Mouse (Mus musculus): ENCODE measurements around the gene Carm1. TPM values are rescaled to one million over a fixed set of nuclear protein-coding genes. Genes with fewer than 3 reads are reported as not detected.
"Not testable (repeated sequence)": the region's sequence is repeated elsewhere in the genome, so short reads cannot be mapped to it uniquely, and the experiment has no call there.

Carm1 gene
- polyA plus RNA-seq, 1 experiment = 20.5 TPM

DNA sequence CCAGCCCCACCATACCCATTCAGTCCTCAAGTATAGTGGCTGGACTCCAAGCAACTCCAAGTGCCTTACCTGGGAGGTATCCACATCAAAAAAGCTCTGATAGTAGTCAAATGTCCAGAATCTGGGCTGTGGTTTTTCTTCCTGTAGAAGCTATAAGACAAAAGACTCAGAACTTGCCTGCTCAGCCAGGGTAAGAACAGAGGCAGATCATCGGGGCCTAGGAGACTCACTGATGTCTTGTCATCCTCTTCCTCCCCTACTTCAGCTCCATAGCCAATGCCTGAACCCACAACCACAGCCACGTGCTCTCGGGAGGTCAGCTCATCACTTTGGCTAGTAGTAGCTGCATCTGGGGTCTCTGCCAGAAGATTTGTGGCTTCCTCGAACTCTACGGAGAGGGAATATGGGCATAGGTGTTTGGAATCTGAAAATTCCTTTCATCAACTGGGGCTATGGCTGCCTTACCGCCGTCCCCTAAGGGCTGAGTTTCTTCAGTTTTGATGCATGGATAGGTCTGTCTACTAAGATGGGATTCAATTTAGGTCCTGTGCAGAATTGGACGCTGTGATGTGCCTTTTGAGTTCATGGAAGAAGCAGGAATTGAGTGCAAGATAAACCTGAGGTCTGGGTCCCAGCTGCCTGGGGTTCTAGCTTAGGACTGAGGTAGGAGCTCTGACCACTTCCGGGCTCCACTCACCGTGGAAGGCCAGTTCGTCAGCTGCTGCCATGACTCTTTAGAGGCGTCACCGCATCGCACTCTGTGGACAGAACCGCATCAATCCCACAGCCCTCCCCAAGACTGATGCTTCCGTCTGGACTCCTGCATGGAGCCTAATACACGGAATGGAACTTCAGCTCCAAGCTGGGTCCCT is 45.4 kb downstream of the Carm1 start:
- TF ChIP-seq POLR2A (IDR thresholded peaks at IDR 0.05; ENCODE audit: borderline replicate concordance, low read depth, low read length) (no peak), CTCF (IDR thresholded peaks at IDR 0.05; ENCODE audit: low read depth, low read length) (no peak)
- Histone ChIP-seq H3K27ac (ENCODE audit: insufficient read depth, low read depth, low read length) (peak overlapping the region; percentile 0; the same call in 1 of the 2 replicates), H3K4me1 (ENCODE audit: control insufficient read depth, insufficient read depth, low read length) (peaks cover 12% of the 10 kb centered on the region; the same call in 1 of the 2 replicates), H3K4me3 (ENCODE audit: insufficient read depth, low read length) (peak overlapping the region; percentile 97)

DNA sequence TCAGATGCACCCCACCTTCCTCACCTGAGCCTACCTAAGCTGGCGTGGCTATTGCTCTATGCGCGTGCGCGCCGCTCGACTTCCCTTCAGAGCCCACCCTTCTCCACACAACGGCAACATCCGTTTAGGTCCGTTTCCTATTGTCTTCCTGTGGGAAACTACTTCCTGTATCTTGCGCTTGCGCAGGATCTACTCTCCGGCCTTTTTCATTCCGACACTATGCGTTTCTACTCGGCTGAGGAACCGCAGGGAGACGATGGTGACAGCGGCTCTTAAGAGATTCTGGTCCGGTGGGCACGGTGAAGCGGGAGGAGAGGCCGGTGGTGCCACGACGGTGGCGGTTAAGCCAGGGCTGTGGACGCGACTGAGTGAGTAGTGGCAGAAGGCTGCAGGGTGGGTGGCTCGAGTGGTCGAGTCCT is 46.0 kb downstream of the Carm1 start, which contains the start of the genes Timm29 and Yipf2:
Timm29 (plus strand) TSS at position 20 of the 419 bp plus-strand sequence.
Yipf2 (minus strand) TSS at position 126 of the 419 bp plus-strand sequence.
- peaks cover 12% of the 10 kb centered on the region; the same call in 1 of the 2 replicates for H3K4me1 ChIP-seq (ENCODE audit: control insufficient read depth, insufficient read depth, low read length)
- peak within 1 kb of the TSS; percentile 97 for H3K4me3 ChIP-seq (ENCODE audit: insufficient read depth, low read length)
- peak within 1 kb of the TSS; percentile 77 for H3K27ac ChIP-seq (ENCODE audit: insufficient read depth, low read depth, low read length)
- peak; percentile 47; the same call in 1 of the 2 replicates for TF ChIP-seq POLR2A (IDR thresholded peaks at IDR 0.05; ENCODE audit: borderline replicate concordance, low read depth, low read length)
- TF ChIP-seq CTCF (IDR thresholded peaks at IDR 0.05; ENCODE audit: low read depth, low read length) = no peak

DNA sequence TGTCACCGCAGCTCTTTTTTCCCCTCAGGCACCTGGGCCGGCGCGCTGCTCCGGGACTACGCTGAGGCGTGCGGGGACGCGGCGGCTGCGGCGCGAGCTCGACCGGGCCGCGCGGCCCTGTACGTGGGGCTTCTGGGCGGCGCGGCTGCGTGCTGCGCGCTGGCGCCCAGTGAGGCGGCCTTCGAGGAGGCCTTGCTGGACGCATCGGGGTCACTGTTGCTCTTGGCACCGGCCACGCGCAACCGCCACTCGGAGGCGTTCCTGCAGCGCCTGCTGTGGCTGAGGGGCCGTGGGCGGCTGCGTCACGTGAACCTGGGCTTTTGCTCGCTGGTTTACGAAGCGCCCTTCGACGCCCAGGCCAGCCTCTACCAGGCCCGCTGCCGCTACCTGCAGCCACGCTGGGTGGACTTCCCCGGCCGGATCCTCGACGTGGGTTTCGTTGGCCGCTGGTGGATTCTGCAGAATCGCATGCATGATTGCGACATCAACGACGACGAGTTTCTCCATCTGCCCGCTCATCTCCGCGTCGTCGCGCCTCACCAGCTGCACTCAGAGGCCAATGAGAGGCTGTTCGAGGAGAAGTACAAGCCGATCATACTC is 46.5 kb downstream of the Carm1 start:
- peaks cover 12% of the 10 kb centered on the region; the same call in 1 of the 2 replicates for H3K4me1 ChIP-seq (ENCODE audit: control insufficient read depth, insufficient read depth, low read length)
- TF ChIP-seq CTCF (IDR thresholded peaks at IDR 0.05; ENCODE audit: low read depth, low read length) (no peak), POLR2A (IDR thresholded peaks at IDR 0.05; ENCODE audit: borderline replicate concordance, low read depth, low read length) (no peak)
- peak overlapping the region; percentile 77 for H3K27ac ChIP-seq (ENCODE audit: insufficient read depth, low read depth, low read length)
- peak overlapping the region; percentile 97 for H3K4me3 ChIP-seq (ENCODE audit: insufficient read depth, low read length)

DNA sequence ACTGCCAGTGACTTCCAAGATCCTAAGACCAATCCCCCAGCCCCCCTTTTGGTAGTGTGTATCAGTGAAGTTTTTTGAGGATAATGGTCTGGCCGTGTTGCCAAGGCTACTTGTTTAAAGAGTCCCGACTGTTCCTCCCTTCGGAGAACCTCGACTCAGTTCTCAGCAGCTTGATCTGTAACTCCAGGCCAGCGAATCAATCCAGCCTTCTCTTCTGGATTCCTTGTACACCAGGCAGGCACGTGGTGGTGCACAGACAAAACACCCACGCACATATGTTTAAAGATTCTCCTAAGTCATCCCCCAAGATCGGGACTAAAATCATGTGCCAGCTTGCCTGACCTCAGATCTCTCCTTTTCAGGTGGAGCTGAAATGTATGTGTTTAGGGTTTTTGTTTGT is 47.7 kb downstream of the Carm1 start:
- H3K4me1 ChIP-seq (ENCODE audit: control insufficient read depth, insufficient read depth, low read length) = peaks cover 12% of the 10 kb centered on the region; the same call in 1 of the 2 replicates

DNA sequence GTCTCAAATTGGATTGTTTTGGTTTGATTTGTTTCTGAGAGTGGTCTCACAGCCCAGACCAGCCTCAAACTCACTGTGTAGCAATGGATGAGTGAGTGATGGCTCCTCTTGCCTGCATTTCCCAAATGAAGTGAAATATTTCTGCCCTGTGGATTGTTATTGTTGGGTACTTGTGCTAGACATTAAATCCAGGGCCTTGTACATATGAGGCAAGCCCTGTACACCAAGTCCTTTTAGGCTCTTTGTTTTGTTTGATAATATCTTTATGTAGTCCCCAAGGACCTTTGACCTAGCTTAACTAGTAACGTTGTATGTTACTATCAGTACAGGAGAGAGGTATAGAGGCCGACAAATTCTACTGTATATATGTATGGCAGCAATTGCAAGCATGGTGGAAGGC is 48.1 kb downstream of the Carm1 start:
- Histone ChIP-seq H3K27ac (ENCODE audit: insufficient read depth, low read depth, low read length) (no peak overlapping the region), H3K4me1 (ENCODE audit: control insufficient read depth, insufficient read depth, low read length) (peaks cover 12% of the 10 kb centered on the region; the same call in 1 of the 2 replicates), H3K4me3 (ENCODE audit: insufficient read depth, low read length) (no peak overlapping the region; the same call in 1 of the 2 replicates)
- TF ChIP-seq POLR2A (IDR thresholded peaks at IDR 0.05; ENCODE audit: borderline replicate concordance, low read depth, low read length) = no peak
- TF ChIP-seq CTCF (IDR thresholded peaks at IDR 0.05; ENCODE audit: low read depth, low read length) = no peak

More for the DNA sequence above, 47.7 kb downstream of the Carm1 start:
- H3K27ac ChIP-seq (ENCODE audit: insufficient read depth, low read depth, low read length) = not testable (repeated sequence)
- H3K4me3 ChIP-seq (ENCODE audit: insufficient read depth, low read length) = peak overlapping the region; percentile 97

DNA sequence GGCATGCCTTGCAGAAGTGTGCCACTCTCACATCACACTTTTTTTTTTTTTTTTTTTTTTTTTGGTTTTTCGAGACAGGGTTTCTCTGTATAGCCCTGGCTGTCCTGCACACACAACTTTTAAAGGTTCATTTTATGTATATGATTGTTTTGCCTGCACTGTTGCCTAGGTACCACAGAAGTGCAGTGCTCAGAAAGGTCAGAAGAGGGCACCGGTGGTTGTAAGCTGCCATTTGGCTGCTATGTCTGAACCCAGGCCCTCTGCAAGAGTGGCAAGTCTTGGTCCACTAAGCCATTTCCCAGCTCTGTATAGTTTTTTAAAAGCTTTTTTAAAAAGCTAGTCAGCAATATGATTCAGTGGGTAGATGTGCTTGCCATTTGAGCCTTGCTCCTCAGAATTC is 51.5 kb downstream of the Carm1 start:
- TF ChIP-seq POLR2A (IDR thresholded peaks at IDR 0.05; ENCODE audit: borderline replicate concordance, low read depth, low read length) (no peak), CTCF (IDR thresholded peaks at IDR 0.05; ENCODE audit: low read depth, low read length) (0 out of 2 replicates have a peak, but pooled peaks have one; percentile 17)
- Histone ChIP-seq H3K4me3 (ENCODE audit: insufficient read depth, low read length) (no peak overlapping the region), H3K4me1 (ENCODE audit: control insufficient read depth, insufficient read depth, low read length) (peaks cover 16% of the 10 kb centered on the region; the same call in 1 of the 2 replicates)

DNA sequence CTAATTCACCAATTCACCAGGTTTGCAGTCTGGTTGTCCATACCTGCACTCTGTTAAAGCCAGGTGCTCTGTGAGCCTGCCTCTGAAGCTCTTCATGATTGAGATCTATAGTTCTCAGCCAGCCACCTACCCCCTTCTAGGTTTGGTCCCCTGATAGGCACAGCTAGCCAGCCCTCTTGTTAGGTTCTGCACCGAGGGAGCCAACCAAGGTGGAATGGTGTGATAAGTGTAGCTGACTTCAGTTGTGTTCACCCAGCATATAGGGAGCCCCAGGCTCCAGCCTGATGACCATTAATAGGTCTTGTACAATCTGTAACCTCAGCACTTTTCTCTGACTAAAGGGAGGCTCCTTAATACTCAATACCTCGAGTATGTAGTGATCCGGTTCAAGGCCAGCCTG is 53.5 kb downstream of the Carm1 start:
- H3K4me3 ChIP-seq (ENCODE audit: insufficient read depth, low read length) = no peak overlapping the region
- H3K4me1 ChIP-seq (ENCODE audit: control insufficient read depth, insufficient read depth, low read length) = peaks cover 7% of the 10 kb centered on the region; the same call in 1 of the 2 replicates
- TF ChIP-seq CTCF (IDR thresholded peaks at IDR 0.05; ENCODE audit: low read depth, low read length) (no peak), POLR2A (IDR thresholded peaks at IDR 0.05; ENCODE audit: borderline replicate concordance, low read depth, low read length) (no peak)
- no peak overlapping the region for H3K27ac ChIP-seq (ENCODE audit: insufficient read depth, low read depth, low read length)

More for the DNA sequence above, 51.5 kb downstream of the Carm1 start:
- no peak overlapping the region for H3K27ac ChIP-seq (ENCODE audit: insufficient read depth, low read depth, low read length)

DNA sequence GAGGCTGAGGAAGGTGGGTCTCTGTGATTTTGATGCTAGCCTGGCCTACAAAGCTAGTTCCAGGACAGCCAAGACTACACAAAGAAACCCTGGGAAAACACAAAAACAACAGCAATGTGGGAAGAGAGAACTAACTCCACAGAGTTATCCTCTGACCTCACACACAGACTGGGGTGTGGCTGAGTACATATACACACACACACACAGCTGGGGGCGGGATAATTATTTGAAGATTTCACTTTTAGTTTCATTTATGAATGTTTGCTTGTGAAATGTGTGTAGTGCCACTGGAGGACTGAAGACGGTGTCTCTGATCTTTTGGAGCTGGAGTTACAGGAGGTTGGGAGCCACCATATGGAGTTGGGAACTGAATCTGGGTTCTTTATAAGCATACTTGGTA is 54.4 kb downstream of the Carm1 start:
- TF ChIP-seq POLR2A (IDR thresholded peaks at IDR 0.05; ENCODE audit: borderline replicate concordance, low read depth, low read length) = no peak
- TF ChIP-seq CTCF (IDR thresholded peaks at IDR 0.05; ENCODE audit: low read depth, low read length) = no peak
- peaks cover 7% of the 10 kb centered on the region; the same call in 1 of the 2 replicates for H3K4me1 ChIP-seq (ENCODE audit: control insufficient read depth, insufficient read depth, low read length)
- no peak overlapping the region; the same call in 1 of the 2 replicates for H3K27ac ChIP-seq (ENCODE audit: insufficient read depth, low read depth, low read length)
- H3K4me3 ChIP-seq (ENCODE audit: insufficient read depth, low read length) = no peak overlapping the region

DNA sequence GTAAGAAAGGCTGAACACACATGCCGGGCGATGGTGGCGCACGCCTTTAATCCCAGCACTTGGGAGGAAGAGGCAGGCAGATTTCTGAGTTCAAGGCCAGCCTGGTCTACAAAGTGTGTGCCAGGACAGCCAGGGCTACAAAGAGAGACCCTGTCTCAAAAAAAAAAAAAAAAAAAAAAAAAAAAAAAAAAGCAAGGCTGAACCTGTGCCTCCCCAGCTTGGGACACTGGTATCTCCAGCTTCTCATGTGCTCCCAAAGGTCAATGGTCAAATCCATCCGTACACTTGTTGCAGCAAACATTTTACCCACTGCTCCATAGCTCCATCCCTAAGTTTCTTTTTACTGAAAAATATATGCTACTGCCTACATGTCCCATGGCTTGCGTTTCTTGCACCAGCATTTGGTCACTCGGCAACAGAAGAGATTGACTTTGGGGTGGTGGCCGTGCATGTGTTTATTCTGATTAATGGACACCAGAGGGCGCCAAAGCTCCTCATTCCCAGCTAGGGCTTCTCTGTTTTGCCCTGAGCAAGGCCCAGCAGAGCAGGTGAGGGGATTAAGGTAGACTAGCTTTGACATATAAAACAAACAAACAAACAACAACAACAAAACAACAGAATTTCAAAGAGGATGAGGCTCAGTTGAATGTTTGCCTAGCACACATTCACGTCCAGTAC is 55.2 kb downstream of the Carm1 start:
- H3K27ac ChIP-seq (ENCODE audit: insufficient read depth, low read depth, low read length) = no peak overlapping the region
- peaks cover 12% of the 10 kb centered on the region for H3K4me1 ChIP-seq (ENCODE audit: control insufficient read depth, insufficient read depth, low read length)
- H3K4me3 ChIP-seq (ENCODE audit: insufficient read depth, low read length) = no peak overlapping the region
- TF ChIP-seq CTCF (IDR thresholded peaks at IDR 0.05; ENCODE audit: low read depth, low read length) (peak; percentile 70), POLR2A (IDR thresholded peaks at IDR 0.05; ENCODE audit: borderline replicate concordance, low read depth, low read length) (no peak)

Data from bone marrow macrophage, adult 2 months (primary cell).